Mouse (Mus musculus) hindbrain, embryonic 13.5 days (tissue): ENCODE results near the gene Gucy1a1. TPM values are rescaled to one million over a fixed set of nuclear protein-coding genes. Genes with fewer than 3 reads are reported as not detected.
"Not testable (repeated sequence)": the region's sequence is repeated elsewhere in the genome, so short reads cannot be mapped to it uniquely, and the experiment has no call there.

Experiments used
- ATAC-seq: fragments of 200-750 bp; cut with Nextera tagmentation; 2 replicates; pipeline ENCODE4 v1.8.0; 2017; ENCODE audit warnings: moderate TSS enrichment; ENCODE audit not compliant: low FRiP score
- H3K27ac ChIP-seq: fragments of 300-500 bp; sonication (generic); 2 replicates; pipeline ENCODE4 v1.5.1; 2015; ENCODE audit warnings: inconsistent platforms, mild to moderate bottlenecking, moderate library complexity
- H3K27me3 ChIP-seq: fragments of 300-500 bp; sonication (generic); 2 replicates; pipeline ENCODE4 v1.6.1; 2015; ENCODE audit warnings: mild to moderate bottlenecking, inconsistent platforms
- H3K36me3 ChIP-seq: fragments of 300-500 bp; sonication (generic); 2 replicates; pipeline ENCODE4 v1.6.1; 2015; ENCODE audit warnings: mild to moderate bottlenecking, inconsistent platforms
- H3K4me1 ChIP-seq: fragments of 300-500 bp; sonication (generic); replicated peaks from 2 replicates; pipeline ENCODE4 v1.6.1; 2015; ENCODE audit warnings: inconsistent platforms
- H3K4me2 ChIP-seq: fragments of 300-500 bp; sonication (generic); 2 replicates; pipeline ENCODE4 v1.6.1; 2015; ENCODE audit warnings: inconsistent platforms, mild to moderate bottlenecking, moderate library complexity
- H3K4me3 ChIP-seq: fragments of 300-500 bp; sonication (generic); 2 replicates; pipeline ENCODE4 v1.5.1; 2015; ENCODE audit warnings: mild to moderate bottlenecking, inconsistent platforms
- H3K9ac ChIP-seq: fragments of 300-500 bp; sonication (generic); 2 replicates; pipeline ENCODE4 v1.6.1; 2015; ENCODE audit warnings: mild to moderate bottlenecking, inconsistent platforms
- H3K9me3 ChIP-seq: fragments of 300-500 bp; sonication (generic); 2 replicates; pipeline ENCODE4 v1.6.1; 2016; ENCODE audit warnings: inconsistent platforms
- WGBS: fragments of 180-500 bp; shearing (Covaris S2); methylation state at CpG from one replicate; pipeline ENCODE4 v1.1.7; 2015; 5-methylcytosine and 5-hydroxymethylcytosine counted together
- polyA plus RNA-seq: library from polyadenylated mRNA; unstranded; fragments of >200 nt; fragmentation: Nextera tagmentation; extraction: Ambion mirVana; gene quantifications from 2 replicates; pipeline ENCODE4 v1.2.1, GENCODE M21; 2015

Gene Gucy1a1
- polyA plus RNA-seq, result 13.4 and 15.3 TPM in 2 replicates

DNA sequence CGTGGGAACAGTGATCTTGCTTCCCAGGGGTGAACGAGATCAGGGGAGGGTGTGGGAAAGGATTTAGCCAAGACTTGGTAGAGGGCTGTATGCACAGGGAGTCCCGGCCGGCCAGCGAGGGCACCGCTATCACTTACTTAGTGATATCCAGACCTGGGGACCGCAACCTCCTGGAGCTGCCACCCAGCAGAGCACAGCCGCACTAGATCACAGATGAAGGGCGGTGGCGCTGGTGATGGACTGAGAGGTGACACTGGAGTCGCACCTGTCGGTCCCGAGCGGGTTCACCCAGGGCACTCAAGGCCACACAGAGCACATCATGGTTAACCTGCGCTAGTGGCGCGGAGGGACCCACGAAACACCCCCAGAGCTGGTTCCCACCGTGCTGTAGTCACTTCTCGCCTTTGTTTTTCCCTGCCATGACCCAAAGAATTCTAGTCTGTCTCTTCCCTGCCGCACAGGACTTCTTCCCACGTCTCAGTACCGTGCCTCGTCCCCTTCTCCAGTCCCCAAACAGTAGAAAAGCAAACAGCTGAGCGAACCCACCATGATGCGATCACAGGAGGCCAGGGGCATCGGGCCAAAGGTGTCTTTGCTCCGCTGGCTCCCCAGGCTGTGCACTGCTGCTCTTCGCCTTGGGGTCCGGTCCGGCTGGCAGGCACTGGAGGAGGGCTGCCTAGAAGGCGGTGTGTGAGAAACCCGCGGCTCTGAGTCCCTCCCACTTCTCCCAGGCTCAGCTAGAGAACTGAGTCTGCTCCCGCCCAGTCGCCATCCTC is at the start of gene Gucy1a1:
Gene Gucy1a1 (minus strand): TSS at position 664 of the 776 bp plus-strand sequence.
- 0 out of 2 replicates have a peak within 1 kb of the TSS, but pooled peaks have one; percentile 13 for H3K27ac ChIP-seq
- 1% methylated on average over 36 of the region's 36 CpGs for WGBS
- peaks cover 14% of the 10 kb centered on the region for H3K4me1 ChIP-seq
- peak; percentile 87 for ATAC-seq
- no peaks in the 10 kb centered on the region for H3K9me3 ChIP-seq
- H3K4me2 ChIP-seq, result peak within 1 kb of the TSS; percentile 98
- 0 out of 2 replicates have a peak, but pooled peaks cover 6% of the 10 kb centered on the region for H3K27me3 ChIP-seq
- H3K4me3 ChIP-seq, result peak within 1 kb of the TSS; percentile 54
- H3K36me3 ChIP-seq, result no peaks in the 10 kb centered on the region
- peak within 1 kb of the TSS; percentile 78 for H3K9ac ChIP-seq

DNA sequence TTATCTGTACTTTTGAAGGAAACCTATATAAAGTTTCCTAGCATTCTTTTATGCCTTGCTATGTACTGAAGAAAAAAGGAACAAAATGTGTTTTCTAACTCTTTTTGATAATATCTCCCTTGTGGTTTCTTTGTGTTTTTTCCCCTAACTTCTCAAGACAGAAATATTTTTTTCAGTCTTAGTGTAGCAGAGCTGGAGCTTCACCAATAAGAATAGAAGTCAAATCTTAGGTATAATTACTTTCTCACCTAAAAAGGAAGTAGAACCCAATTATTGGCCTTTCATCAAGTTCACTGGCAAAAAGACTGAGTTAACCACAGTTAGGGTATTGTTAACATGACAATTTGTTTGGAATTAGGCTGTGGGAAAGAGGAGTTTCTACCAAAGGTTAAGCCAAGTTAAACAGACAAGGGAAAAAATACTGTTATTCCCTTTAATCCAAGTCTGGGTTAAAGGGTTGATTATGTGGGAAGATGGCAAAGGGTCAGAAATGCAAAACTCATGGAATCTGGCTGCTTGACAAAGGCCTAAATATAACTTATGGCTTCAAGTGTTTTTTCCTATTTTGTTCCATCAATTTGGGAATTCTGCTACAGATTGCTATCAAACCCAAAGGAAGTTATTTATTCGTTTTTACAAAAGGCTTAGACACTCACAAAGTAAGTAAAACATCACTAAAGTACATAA is 46.1 kb upstream of the Gucy1a1 start:
- H3K36me3 ChIP-seq, result no peaks in the 10 kb centered on the region
- H3K9ac ChIP-seq, result no peak overlapping the region
- H3K4me3 ChIP-seq, result no peak overlapping the region
- WGBS, result 75% methylated on average over 1 of the region's 1 CpGs
- no peaks in the 10 kb centered on the region for H3K4me1 ChIP-seq
- no peak overlapping the region for H3K27ac ChIP-seq
- 0 out of 2 replicates have a peak, but pooled peaks cover 5% of the 10 kb centered on the region for H3K9me3 ChIP-seq
- H3K27me3 ChIP-seq, result no peaks in the 10 kb centered on the region
- H3K4me2 ChIP-seq, result no peak overlapping the region
- no peak for ATAC-seq

DNA sequence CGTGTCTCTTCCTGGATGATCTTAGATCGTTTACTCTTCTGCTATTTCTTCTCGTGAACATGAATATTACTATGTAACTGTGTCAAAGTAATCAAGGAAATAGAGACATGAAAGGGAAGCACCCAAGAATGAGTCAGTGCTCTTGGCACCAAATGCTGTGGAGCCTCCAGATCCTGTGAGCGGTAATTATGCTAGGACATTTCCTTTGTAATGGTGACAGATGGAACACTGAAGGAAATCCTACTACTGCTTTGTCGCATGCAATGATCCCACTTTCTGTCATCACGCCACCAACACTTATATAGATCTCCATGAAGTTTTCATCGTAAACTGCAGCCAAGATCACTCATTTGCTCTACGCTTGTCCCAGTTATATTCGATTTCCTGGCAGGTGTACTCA is 40.0 kb upstream of the Gucy1a1 start:
- no peaks in the 10 kb centered on the region for H3K4me1 ChIP-seq
- no peak overlapping the region for H3K9ac ChIP-seq
- H3K36me3 ChIP-seq, result no peaks in the 10 kb centered on the region
- H3K27ac ChIP-seq, result no peak overlapping the region
- WGBS, result 94% methylated on average over 9 of the region's 9 CpGs
- H3K9me3 ChIP-seq, result 0 out of 2 replicates have a peak, but pooled peaks cover 5% of the 10 kb centered on the region
- no peak overlapping the region for H3K4me2 ChIP-seq
- no peak overlapping the region for H3K4me3 ChIP-seq
- ATAC-seq, result no peak
- no peaks in the 10 kb centered on the region for H3K27me3 ChIP-seq

DNA sequence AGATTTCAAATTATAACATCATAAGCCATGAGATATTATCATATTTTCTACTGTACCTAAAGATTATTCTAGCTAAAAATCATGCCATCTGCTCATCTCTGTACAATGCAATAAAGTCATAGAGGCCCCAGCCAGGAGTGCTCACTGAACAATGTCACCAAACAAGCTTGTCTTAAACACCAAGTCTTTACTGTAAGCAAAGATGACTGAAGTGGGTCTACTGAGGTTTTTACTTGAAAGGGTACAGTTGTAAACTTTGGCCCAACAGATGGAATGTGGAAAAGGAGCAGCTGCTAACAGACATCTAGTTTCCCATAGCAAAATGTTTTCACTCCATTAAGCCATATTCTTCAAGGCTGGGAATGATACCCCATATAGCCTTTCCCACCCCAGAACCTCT is 35.9 kb upstream of the Gucy1a1 start:
- H3K27ac ChIP-seq, result no peak overlapping the region
- no peak for ATAC-seq
- H3K4me3 ChIP-seq, result no peak overlapping the region
- H3K9me3 ChIP-seq, result no peaks in the 10 kb centered on the region
- no peak overlapping the region for H3K4me2 ChIP-seq
- no peaks in the 10 kb centered on the region for H3K27me3 ChIP-seq
- no peaks in the 10 kb centered on the region for H3K4me1 ChIP-seq
- no peak overlapping the region for H3K9ac ChIP-seq
- H3K36me3 ChIP-seq, result no peaks in the 10 kb centered on the region

DNA sequence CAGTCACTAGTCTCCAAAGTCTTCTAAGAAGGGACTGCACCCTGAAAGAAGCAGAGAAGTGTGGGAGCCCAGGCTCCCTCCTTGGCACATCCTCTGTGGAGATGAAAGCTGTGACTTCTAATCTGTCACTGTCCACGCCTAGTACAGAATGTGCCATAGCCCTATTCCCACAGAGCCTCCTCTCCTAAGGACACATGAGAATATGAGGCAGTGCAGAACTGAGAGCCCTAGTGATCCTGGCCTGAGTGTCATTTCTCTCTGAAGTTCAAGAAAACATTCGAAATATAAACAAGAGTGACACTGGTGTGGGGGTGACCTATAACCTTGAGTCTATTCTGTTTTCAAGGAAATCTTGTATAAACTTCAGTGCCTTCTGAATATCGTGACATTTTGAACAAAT is 34.7 kb upstream of the Gucy1a1 start:
- 77% methylated on average over 3 of the region's 3 CpGs for WGBS
- H3K4me3 ChIP-seq, result no peak overlapping the region
- no peaks in the 10 kb centered on the region for H3K36me3 ChIP-seq
- H3K9ac ChIP-seq, result no peak overlapping the region
- H3K4me1 ChIP-seq, result no peaks in the 10 kb centered on the region
- no peaks in the 10 kb centered on the region for H3K9me3 ChIP-seq
- no peak overlapping the region for H3K27ac ChIP-seq
- no peak for ATAC-seq
- no peak overlapping the region for H3K4me2 ChIP-seq
- H3K27me3 ChIP-seq, result no peaks in the 10 kb centered on the region

DNA sequence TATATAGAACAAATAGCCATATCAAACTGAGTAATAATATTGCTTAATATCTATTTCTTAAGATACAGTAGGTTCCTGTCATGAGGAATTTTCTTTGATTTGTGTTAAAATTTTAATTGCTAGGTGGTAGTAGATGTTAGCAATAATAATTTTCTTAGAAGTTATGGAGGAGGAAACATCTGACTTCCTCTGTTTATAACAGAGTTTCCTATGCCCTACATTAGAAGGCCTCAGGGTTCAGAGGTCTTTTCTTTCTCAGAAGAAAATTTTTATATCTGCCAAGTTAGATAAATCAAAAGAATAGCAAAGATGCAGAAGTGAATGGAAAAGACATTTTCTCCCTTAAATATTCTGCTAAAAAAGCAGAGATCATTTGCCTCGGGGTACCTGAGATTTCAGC is 29.9 kb upstream of the Gucy1a1 start:
- no peak overlapping the region for H3K4me3 ChIP-seq
- WGBS, result 95% methylated on average over 1 of the region's 1 CpGs
- no peak for ATAC-seq

DNA sequence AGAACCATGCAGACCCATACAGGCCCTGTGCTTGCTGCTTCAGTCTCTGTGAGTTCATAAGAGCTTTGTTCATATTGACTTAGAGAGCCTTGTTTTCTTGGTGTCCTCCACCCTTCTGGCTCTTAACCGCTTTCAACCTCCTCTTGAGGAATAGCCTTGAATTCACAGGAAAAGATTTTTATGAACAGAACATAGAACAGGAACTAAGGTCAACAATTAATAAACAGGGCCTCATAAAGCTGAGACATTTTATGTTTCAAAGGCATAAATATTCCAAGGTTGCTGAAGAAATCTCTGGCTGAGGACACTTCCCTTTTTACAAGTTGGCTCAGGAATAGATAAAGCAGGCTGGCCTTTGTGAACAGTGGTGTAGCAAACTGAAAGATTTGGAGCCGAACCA is 21.5 kb upstream of the Gucy1a1 start:
- H3K4me3 ChIP-seq, result no peak overlapping the region
- H3K9ac ChIP-seq, result no peak overlapping the region
- H3K4me1 ChIP-seq, result no peaks in the 10 kb centered on the region
- no peaks in the 10 kb centered on the region for H3K27me3 ChIP-seq
- H3K36me3 ChIP-seq, result no peaks in the 10 kb centered on the region
- 86% methylated on average over 2 of the region's 2 CpGs for WGBS
- no peak overlapping the region for H3K27ac ChIP-seq
- no peaks in the 10 kb centered on the region for H3K9me3 ChIP-seq
- H3K4me2 ChIP-seq, result no peak overlapping the region
- no peak for ATAC-seq

More for the DNA sequence above, 29.9 kb upstream of the Gucy1a1 start:
- Histone ChIP-seq H3K27ac (no peak overlapping the region), H3K9me3 (no peaks in the 10 kb centered on the region), H3K4me1 (no peaks in the 10 kb centered on the region), H3K27me3 (no peaks in the 10 kb centered on the region), H3K36me3 (no peaks in the 10 kb centered on the region), H3K9ac (no peak overlapping the region), H3K4me2 (no peak overlapping the region)

DNA sequence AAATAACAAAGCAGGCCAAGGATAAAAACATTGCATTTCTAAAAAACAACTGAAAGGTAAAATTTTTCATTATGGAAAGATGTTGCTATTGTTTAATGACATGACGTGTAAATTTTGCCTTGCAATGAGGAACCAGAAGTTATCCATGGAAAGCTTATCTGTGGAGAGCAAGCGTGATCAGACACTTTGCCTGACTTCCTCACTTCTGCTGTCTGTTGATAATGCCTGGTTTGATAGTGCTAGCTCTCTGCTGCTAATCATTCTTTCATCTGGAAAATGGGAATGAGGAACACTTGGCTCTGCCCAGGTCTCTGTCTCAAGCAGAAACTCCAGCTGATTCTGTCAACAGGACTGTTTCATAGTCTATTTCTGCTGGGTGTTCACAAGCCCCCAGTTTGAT is 20.3 kb upstream of the Gucy1a1 start:
- Histone ChIP-seq H3K4me2 (no peak overlapping the region), H3K9me3 (no peaks in the 10 kb centered on the region), H3K27ac (no peak overlapping the region), H3K9ac (no peak overlapping the region), H3K4me3 (no peak overlapping the region), H3K4me1 (no peaks in the 10 kb centered on the region), H3K27me3 (no peaks in the 10 kb centered on the region), H3K36me3 (no peaks in the 10 kb centered on the region)
- no peak for ATAC-seq
- 88% methylated on average over 2 of the region's 2 CpGs for WGBS

DNA sequence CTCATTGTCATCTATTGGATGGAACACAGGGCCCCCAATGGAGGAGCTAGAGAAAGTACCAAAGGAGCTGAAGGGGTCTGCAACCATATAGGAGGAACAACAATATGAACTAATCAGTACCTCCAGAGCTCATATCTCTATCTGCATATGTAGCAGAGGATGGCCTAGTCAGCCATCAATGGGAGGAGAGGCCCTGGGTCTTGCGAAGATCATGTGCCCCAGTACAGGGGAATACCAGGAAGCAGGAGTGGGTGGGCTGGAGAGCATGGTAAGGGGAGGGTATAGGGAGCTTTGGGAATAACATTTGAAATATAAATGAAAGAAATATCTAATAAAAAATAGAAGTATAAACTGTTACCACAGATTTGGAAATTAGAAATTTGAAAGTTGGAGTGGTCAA is 17.4 kb upstream of the Gucy1a1 start:
- H3K9me3 ChIP-seq, H3K4me1 ChIP-seq, H3K4me2 ChIP-seq, H3K27me3 ChIP-seq, H3K9ac ChIP-seq, H3K27ac ChIP-seq, ATAC-seq, H3K36me3 ChIP-seq, H3K4me3 ChIP-seq: not testable (repeated sequence)
- WGBS, result 100% methylated on average over 1 of the region's 1 CpGs

DNA sequence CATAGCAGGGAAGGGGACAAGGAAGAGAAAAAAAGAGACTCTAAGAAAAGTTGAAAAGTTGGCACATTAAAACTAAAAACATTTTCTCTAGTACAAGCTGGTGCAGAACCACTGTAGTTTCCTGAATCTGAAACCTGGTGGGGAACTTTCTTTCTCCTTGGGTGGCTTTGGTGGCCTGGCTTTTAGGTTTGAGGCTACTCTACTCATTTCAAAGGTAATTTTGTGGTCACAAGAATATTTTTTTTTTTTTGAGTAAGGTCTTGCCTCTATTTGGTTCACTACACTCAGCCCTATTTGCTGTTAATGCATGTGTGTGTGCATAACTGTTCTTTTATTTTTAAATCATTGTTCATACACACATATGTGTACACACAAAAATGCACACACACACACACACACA is 389 bp upstream of the Gucy1a1 start:
- Histone ChIP-seq H3K36me3 (no peaks in the 10 kb centered on the region), H3K4me2 (peak overlapping the region; percentile 98)

DNA sequence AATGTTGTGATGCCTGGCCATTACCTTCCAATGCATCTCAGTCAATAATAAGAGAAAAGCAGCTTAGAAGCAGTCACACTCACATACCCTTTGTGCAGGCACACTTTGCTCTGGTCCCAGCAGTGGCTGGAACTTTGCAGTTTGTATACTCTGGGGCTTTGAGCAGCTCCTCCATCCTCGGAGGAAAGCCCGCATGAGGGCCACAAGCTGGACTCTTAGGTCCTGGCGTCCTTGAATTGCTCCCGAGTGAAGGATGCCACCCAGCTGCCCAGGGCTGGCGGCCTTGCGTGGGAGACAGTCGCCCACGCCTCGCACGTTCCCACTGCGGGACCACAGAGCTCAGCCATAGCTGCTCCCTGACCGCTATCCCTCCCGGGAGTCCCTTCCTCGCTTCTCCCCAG is 864 bp downstream of the Gucy1a1 start:
- H3K4me3 ChIP-seq, result peak overlapping the region; percentile 54
- peak overlapping the region; percentile 98 for H3K4me2 ChIP-seq
- H3K36me3 ChIP-seq, result no peaks in the 10 kb centered on the region
- H3K9ac ChIP-seq, result peak overlapping the region; percentile 78
- H3K4me1 ChIP-seq, result peaks cover 14% of the 10 kb centered on the region
- H3K27ac ChIP-seq, result 0 out of 2 replicates have a peak overlapping the region, but pooled peaks have one; percentile 13
- ATAC-seq, result peak; percentile 69
- H3K27me3 ChIP-seq, result 0 out of 2 replicates have a peak, but pooled peaks cover 6% of the 10 kb centered on the region
- 5% methylated on average over 14 of the region's 14 CpGs for WGBS
- H3K9me3 ChIP-seq, result no peaks in the 10 kb centered on the region

More for the DNA sequence above, 389 bp upstream of the Gucy1a1 start:
- Histone ChIP-seq H3K27ac (no peak overlapping the region), H3K9ac (no peak overlapping the region), H3K4me1 (peaks cover 14% of the 10 kb centered on the region), H3K27me3 (0 out of 2 replicates have a peak, but pooled peaks cover 6% of the 10 kb centered on the region), H3K4me3 (peak overlapping the region; percentile 54), H3K9me3 (no peaks in the 10 kb centered on the region)
- ATAC-seq, result no peak

DNA sequence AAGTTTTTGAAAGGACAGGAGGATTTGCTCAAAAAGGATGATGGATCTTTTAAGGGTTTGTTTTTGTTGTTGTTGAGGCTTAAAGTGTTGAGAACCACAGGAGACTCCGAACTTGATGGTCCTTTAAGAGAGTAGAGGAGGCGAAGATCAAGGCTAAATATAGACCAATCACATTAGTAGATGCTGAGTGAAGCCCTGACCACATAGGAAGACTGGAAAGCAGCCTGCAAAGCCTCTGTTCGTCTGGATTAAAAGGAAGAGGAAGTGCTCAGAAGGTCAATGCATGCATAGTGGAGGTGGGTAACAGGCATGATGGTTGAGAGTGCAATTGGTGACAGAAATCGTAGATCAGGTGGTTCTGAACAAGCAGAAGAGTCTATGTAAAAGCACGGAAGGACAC is 4.8 kb downstream of the Gucy1a1 start:
- Histone ChIP-seq H3K4me3 (no peak overlapping the region), H3K36me3 (no peaks in the 10 kb centered on the region), H3K27me3 (0 out of 2 replicates have a peak, but pooled peaks cover 3% of the 10 kb centered on the region), H3K4me1 (peaks cover 17% of the 10 kb centered on the region), H3K9ac (no peak overlapping the region), H3K9me3 (no peaks in the 10 kb centered on the region), H3K4me2 (no peak overlapping the region), H3K27ac (no peak overlapping the region)
- 70% methylated on average over 5 of the region's 5 CpGs for WGBS
- ATAC-seq, result no peak
